Mouse (Mus musculus) kidney, postnatal 4 days (tissue): Measurements from ENCODE around the gene Eml3.

Source experiments
- DNase-seq, 2 experiments: peaks; one replicate each; pipeline ENCODE4 v3.0.0; 2021; ENCODE audit warnings: mixed read lengths in 2 of 2

The Eml3 gene

DNA sequence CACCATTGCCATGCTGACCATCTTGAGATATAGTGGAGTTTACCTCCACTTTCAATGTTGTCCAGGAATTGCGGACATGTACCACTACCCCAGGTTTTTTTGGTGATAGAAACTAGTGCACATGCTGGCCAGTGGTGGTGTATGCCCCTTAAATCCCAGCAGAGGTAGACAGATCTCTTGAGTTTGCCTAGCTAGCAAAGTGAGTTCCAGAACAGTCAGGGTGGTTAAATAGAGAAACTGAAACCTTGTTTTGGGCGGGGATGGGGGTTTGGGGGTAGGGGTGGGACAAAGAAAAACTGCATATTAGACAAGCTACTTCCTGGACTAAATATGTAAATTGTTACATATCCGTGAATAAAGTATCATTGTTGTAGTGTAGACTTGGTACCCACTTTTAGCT is 10.4 kb upstream of the Eml3 start:
- no peak for DNase-seq

DNA sequence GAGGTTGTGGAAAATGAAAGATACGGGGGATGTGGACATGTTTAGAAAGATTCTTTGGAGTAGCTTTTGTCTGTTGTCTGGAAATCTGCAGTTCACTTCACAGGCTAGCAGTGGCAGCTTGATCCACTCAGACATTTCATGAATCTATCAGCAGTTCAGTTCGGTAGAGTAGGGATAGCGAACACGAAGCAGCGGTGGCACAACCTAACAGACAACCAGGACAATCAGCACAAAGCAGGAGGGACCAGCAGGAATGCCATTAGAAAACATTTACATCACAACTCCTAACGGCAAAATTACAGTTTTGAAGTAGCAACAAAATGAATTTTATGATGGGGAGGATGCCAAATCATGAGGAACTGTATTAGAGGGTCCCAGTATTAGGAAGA is 9.7 kb upstream of the Eml3 start:
- DNase-seq = peak in 1 of 2 experiments; percentile 25

DNA sequence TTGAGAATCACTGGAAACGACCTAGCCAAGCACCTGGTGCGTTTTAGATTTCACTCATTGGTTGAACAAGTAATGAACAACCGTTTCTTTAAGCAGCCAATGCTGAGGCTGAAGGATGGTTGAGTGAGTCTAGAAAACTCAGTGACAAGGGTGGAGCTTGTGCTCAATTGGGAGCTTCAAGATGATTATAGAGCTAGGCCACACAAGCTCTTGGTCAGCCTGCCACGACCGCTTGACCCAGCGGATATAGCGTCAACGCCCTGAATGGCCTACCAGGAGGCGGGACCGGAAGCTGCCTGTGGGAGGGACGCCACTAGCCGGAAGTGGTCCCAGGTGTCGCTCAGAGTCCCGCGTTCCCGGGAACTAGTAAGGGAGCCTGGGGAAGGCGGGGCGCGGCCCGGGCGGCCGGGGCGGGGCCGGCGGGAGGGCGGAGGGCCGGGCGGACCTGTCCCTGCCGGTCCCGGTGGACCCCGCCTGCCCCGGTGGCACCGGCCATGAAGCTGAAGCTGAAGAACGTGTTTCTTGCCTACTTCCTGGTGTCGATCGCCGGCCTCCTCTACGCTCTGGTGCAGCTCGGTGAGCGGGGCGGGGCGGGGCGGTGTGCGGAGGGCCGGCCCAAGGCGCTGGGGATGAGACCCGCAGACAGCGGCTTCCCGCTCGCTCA is 9.1 kb upstream of the Eml3 start, which contains the start of gene B3gat3:
TSS of gene B3gat3 (plus strand) at position 302 of the 664 bp plus-strand sequence.
- DNase-seq = peak; percentile 97 to 98

DNA sequence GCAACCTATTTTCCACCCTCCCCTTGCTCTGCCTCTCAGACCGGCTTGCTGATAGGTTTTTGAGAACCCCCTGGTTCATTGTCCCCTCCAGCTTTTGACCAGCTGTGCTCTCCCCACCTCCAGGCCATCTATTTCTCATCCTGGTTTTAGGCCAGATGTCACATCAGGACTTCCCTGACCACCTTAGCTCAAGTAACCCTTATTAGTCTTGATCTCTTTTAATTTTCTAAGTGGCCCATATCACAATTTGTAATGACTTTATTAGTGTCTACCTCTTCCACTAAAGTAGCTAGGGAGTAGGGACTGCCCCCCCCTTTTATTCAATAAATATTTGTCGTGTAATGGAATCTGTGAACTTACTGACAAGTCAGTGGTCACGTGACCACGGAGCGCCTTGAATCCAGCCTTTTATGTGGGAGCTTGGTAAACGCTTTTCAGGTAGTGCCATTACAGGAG is 8.5 kb upstream of the Eml3 start:
- DNase-seq = peak; percentile 41 to 66

DNA sequence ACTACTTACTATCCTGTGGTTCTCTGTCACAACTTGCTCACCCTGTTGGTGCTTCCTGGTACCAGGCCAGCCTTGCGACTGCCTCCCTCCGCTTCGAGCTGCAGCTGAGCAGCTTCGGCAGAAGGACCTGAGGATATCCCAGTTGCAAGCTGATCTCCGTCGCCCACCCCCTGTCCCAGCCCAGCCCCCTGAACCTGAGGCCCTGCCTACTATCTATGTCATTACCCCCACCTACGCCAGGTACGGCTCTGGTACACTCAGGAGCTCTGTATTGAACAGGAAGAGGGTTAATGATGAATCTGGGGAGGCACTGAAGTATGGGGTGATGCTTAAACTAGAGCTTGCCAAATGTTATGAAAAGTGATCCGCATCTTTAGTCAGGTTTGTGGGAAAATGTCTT is 7.6 kb upstream of the Eml3 start:
- no peak for DNase-seq

DNA sequence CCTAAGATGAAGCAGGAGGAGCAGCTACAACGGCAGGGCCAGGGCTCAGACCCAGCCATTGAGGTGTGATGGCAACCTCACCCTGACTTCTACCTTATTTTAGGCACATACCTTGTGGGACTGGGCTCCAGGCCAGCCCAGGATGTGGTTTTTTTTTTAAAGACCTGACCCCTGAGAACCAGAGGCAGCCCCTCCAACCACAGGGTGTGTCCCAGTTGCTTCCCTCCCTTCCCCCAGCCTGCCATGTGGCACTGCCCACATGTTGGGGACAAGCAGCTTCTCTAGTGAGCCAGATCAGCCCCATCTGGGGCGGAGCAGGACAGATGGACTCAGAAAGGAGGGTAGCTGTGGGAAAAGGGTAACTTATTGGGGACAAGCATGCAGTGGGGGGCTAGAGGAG is 2.6 kb upstream of the Eml3 start:
- DNase-seq = no peak

DNA sequence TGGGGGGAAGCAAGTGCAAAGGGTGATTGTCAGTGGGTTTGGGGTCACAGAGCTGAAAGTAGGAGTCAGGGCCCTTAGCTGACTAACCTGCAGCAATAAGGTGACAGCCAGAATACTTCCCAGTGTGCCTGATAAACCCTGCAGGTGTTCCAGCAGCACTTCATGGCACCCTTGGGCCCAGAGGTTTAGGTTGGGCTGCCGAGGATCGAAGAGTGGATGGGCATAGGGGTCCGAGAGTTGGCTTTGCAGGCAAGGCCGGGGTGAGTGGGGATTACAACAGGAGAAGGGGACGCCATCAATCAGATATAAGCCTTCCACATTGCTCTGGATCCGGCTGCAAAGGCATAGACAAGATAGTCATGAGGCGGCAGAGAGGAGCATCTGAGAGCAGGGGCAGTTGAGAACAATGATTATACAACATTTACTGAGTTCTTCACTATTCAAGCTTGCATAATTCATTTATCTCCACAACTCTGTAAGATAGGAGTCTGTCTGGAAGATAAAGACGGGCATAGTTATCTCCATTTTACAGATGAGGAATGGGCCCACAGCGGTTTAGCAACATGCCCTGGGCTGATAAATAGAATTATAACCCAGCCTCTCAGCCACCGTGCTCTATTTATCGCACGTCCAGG is 1.3 kb upstream of the Eml3 start:
- DNase-seq = no peak

DNA sequence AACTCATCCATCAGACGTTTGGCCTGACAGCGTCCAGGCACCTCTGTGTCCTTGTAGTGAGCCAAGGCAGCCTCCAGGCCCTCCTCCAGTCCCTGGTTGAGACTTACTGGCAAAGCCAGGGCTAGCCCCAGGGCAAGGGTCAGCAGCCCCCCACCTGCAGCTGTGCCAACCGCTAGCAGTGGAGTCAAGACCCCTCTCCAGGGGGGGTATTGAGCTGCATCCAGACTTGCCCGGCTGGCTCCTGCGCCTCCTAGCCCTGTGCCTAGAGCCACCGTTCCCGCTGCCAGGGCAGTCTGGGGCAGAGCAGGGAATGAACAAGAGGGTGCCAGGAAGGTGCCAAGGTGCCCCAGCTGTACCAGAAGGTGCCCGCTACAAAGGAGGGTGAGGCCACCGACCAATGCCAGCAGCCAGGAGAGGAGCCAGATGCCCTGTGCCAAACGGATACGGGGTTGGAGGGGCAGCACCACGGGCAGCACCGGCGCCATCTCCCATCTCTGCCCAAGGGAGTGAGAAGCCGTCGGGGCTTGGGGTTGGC is 596 bp upstream of the Eml3 start:
- peak in 1 of 2 experiments; percentile 19 for DNase-seq

DNA sequence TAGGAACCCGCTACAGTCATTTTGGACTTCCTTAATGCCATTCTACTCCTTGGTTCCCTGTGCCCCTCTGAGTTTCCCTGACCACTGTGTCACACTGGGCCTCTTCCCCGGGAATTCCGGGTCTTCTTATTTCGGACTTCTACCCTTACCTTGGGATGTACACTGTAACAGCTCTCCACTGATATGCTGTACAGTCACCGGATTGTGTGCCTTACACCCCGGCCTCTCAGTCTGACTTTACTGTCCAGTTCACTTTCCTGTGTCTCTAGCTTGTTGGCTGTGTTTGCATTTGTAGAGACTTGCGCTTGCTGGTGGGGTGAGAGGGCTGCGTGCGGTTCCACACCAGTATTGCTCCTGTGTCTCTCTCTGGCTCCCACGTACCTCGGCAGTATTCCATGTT is 765 bp downstream of the Eml3 start:
- peak; percentile 22 to 34 for DNase-seq

DNA sequence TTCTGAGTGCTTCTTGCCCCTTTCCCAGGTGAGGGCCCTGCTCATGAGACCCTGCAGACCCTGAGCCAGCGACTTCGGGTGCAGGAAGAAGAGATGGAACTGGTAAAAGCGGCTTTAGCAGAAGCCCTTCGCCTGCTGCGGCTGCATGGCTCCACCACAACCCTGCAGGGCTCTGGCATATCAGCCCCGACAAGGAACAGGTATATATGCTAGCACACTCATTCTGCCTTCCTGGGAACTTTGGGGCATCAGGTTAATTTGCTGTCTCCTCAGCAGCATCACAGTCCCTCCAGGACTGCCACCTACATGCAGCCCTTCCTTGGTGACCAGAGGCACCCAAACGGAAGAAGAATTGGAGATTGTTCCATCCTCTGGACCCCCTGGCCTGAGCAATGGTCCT is 1.4 kb downstream of the Eml3 start:
- DNase-seq = no peak

DNA sequence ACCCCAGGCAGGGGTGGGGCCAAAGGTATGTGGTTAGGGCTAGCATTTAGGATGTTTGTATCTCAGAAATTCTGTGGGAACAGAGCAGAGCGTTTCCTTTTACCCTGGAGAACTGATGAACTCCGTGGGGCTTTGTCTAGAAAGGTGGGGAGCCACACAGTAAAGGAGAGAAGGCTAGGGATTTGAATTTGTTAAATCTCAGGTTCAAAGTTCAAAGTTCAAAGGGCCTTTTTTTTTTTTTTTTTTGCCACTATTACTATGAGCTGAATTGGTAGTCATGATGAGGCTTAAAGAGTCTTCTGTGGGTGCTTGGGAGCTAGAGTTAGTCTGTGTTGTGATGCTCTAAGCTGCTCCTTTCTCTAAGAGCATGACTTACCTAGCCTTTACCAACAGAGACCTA is 7.4 kb downstream of the Eml3 start:
- DNase-seq = no peak

DNA sequence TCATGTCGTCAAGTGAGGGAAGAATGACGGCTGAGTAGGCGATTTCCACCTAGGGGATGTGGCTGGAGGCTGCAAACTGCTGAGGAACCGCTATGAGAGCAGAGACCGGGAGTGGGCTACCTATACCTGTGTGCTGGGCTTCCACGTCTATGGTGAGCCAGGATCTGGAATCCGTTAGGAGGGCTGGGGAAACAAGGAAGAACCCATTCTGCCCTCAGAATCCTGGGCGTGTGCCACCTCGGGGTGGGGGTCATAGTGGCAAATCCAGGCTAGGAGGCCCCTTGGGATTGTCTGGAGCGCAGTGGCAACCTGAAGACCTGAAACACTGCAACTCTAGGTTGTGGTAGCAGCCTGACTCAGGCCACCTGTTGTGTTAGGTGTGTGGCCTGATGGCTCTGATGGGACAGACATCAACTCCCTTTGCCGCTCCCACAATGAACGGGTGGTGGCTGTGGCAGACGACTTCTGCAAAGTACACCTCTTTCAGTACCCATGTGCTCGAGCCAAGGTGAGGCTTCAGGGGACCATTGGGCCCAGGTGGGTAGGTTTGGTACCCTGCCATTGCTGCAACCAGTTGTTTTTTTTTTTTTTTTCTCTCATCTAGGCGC is 11.3 kb downstream of the Eml3 start:
- no peak for DNase-seq

DNA sequence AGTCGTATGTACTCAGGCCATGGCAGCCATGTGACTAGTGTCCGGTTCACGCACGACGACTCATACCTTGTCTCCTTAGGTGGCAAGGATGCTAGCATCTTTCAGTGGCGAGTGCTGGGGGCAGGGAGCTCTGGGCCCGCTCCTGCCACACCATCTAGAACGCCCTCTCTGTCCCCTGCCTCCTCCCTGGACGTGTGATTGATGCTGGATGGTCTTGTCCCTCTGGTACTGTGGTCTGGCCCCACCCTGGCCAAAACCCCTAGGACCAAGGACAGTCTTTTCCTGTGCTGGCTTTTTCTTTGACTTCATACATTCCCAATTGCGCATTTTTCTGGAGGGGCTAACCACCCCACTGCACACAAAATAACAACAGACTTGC is 11.8 kb downstream of the Eml3 start:
- DNase-seq = no peak

DNA sequence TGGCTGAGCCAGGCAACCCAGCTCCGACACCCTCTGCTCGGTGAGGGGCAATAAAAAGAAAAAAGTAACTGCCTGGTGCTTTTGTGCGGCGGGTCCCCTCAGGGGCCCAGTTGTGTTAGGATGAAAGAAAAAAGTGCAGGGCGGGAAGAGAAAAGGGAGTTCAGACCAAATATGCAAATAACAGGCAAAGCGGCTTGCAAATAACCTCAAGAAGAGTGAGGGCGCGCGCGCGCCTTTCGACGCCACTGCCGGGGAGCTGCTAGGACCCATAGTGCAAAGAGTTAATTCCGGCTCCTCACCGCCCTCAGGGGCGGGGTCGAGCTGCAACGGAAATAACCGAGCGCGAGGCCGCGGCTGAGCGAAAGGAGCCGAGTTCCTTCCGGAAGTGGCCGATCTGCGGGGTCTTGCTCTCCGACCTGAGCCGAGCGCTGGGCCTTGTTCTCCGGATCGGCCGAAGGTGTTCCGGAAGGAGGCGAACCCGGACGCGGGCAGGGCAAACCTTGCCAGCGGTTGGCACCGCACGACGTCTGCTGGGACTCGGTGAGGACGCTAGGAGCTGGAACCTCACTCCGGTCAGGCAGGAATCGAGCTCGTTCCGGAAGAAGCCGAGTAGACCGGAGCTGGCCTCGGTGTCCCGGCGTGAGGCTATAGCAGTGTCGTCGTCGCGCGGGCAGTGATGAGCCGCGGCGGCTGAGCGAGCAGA is 12.3 kb downstream of the Eml3 start, which contains the start of gene Mta2:
TSS of gene Mta2 (plus strand) at position 361 of the 703 bp plus-strand sequence.
- DNase-seq = peak; percentile 99

DNA sequence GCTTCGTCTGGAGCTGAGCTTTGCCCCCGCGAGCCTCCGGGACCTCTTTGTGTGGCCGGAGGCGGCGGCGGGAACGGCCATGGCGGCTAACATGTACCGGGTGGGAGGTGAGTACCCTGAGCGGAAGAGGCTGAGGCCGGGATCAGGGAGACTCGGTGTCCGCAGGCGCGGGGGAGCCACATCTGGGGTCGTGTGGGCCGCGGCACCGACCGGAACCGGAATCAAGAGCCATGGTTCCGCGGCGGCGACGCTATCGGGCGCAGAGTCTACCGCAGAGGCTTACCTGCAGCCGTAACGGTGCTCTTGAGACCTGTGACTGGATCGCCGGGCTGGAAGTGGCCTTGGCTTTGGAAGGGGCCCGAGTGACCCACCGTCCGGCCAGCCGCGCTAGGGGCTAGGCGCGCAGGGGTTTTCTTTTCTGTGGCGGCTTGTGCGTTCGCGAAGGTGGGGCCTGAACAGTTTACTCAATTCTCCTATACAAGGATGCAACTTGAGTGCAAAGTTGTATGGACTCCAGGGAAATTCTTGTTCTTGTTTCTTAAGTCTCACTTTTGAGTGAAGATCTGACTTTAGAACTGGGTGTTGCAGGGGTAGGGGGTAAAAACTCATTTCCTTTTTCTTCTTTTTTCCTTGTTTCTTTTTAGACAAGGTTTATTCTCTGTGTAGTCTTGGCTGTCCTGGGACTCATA is 13.1 kb downstream of the Eml3 start:
- peak in 1 of 2 experiments; percentile 73 for DNase-seq

DNA sequence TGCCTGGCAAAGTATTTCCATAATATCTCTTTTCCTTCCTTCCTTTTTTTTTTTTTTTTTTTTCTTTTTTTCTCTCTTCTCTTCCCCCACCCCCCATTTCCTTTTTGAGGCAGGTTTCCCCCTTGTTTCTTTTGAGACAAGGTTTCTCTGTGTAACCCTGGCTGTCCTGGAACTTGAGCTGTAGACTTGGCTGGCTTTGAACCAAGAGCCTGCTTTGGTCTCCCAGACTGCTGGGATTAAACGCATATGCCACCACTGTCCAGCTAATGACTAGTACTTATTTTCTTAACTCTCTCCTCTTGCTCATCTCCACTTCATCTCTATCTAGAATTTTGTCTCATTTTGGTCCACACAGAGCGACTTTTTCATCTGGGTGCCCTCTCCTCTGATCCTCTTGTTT is 13.7 kb downstream of the Eml3 start:
- no peak for DNase-seq

DNA sequence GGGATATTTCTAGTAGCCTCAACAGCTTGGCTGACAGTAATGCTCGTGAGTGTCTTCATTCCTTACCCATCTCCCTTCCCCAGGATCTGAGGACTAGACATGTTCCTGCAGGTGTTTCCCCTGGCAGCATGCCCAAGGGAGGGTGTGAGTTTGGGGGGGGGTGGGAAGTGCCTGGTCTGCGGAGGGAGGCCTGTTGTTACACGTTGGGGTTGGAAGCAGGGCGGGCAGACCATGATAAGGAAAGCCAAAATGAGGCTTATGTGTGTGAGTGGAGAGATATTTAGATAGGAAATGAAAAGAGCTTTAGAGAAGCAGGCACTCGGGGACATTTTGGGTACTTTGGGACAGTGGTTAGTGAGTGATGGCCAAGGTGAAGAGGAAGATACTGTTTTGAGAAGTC is 14.7 kb downstream of the Eml3 start:
- DNase-seq = no peak

DNA sequence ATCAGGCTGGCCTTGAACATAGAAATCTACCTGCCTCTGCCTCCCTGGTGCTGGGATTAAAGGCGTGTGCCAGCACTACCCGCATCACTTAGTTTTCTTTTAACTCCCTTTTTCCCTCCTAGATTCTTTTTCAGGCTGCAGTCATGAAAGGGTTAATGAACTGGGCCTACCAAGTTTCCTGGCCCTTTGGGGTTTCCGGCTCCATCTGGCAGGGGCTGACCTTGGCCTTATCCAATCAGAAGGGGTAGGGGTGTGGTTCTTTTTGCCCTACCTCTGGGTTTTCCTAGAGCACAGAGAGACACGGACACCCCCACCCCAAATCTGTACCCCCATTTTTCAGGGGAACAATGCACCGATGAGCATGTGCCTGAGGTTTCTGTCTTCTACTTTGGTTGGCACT is 15.4 kb downstream of the Eml3 start:
- peak; percentile 94 to 95 for DNase-seq

DNA sequence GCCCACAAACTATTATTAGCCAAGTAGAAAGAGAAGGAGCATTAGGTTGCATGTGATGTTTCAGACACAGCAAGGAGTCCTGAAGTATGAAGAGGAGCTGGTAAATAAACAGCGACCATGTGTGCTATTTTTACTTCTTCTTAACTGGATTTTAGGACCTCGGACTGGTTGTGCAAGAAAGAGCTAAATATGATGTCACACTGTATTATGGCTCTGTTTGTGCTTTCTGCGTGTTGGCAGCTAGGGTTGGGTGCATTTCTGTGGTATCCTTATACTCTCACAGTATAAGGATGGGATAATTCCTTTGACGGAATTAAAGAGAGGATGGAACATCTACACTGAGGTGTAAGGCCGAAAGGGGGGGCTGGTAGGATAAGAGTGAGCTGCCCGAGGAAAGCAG is 15.9 kb downstream of the Eml3 start:
- no peak for DNase-seq

DNA sequence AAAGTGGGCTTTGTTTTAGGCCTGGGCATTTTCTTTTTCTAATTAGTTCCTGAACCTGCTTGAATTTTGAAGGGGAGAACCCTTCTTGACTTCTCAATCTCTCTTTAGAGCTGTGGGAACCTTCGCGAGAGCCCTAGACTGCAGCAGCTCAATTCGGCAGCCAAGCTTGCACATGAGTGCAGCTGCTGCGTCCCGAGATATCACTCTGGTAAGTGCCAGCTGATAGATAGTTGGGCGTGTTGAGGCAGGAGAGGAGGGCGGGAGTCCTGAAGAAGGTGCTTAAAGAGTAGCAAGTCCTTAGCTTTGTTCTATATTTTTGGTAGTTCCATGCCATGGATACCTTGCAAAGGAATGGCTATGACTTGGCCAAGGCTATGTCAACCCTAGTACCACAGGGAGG is 17.6 kb downstream of the Eml3 start:
- no peak for DNase-seq

DNA sequence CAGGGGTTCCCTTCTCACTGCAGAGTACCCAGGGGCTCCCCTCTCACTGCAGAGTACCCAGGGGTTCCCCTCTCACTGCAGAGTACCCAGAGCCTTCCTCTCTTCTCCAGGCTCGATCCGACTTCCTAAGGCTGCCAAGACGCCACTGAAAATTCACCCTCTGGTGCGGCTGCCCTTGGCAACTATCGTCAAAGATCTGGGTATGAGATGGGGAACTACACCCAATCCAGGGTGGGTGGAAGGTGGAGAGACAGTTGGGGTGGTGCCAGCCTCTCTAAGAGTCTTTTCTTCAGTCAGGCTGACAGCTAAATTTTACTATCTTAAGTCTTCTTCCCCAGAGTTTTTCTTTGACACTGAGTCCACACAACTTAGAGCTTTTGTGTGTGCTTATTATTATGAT is 20.8 kb downstream of the Eml3 start:
- DNase-seq = no peak

DNA sequence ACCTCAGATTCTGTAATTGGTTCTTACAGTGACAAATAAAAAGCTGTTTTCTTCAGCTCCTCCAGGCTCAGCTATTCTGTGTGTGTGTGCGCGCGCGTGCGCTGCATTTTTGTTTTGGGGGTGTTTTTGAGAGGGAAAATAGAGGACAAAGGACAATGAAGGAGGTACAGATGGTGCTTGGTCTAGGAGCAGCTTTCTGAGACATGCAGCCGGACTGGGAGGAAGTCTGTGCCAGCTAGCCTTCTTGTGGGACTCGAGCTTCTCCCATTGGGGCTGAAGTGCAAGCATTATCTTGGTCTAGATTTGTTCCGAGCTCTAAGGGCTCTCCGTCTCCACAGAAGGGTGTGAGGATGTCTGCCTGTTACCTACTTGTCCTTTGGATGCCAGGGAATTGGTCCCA is 22.9 kb downstream of the Eml3 start:
- no peak for DNase-seq
